13 mouse cellular contexts compared by ENCODE assay signal in genomic region chr8:57348866-57349520, GRCm38 (mm10). TPM values are rescaled to one million over a fixed set of nuclear protein-coding genes. Genes with fewer than 3 reads are reported as not detected.
DNase-seq lines count a peak whose midpoint lies in the region; ATAC-seq lines count a peak whose summit lies in the region.
"Had no signal": no experiment of that assay in that cellular context is flagged by ENCODE, and none has a peak within 500 bp of the region (broad histone marks: within the 10 kb centered on the region; RNA-seq: fewer than 3 reads in every experiment).

No protein-coding gene starts in this region.

- H3K4me3 ChIP-seq in hindbrain, embryonic 11.5 days (ENCODE audit: low read depth, low read length) = no peak overlapping the region
- no peak overlapping the region for H3K4me3 ChIP-seq in hindbrain, embryonic 14.5 days (replicated peaks; ENCODE audit: low read length)
- H3K4me3 ChIP-seq in embryonic facial prominence, embryonic 12.5 days = no peak overlapping the region
- peak overlapping the region; percentile 27 for H3K4me3 ChIP-seq in limb, embryonic 13.5 days
- H3K4me3 ChIP-seq: liver, embryonic 13.5 days had no signal

- peaks cover 94% of the 10 kb centered on the region for H3K27me3 ChIP-seq in hindbrain, embryonic 11.5 days (ENCODE audit: control insufficient read depth, insufficient read depth, low read length)
- peaks cover 99% of the 10 kb centered on the region for H3K27me3 ChIP-seq in hindbrain, embryonic 14.5 days (ENCODE audit: control insufficient read depth, insufficient read depth, low read length)
- peaks cover 90% of the 10 kb centered on the region for H3K27me3 ChIP-seq in embryonic facial prominence, embryonic 12.5 days
- H3K27me3 ChIP-seq in limb, embryonic 13.5 days = peaks cover 73% of the 10 kb centered on the region

- no peak overlapping the region for H3K4me2 ChIP-seq in hindbrain, embryonic 11.5 days (replicated peaks; ENCODE audit: low read depth, low read length)
- no peak overlapping the region for H3K4me2 ChIP-seq in hindbrain, embryonic 14.5 days (replicated peaks)
- H3K4me2 ChIP-seq in embryonic facial prominence, embryonic 12.5 days (replicated peaks) = peak overlapping the region; percentile 28
- peak overlapping the region; percentile 60 for H3K4me2 ChIP-seq in limb, embryonic 13.5 days (replicated peaks)
- H3K4me2 ChIP-seq: liver, embryonic 13.5 days had no signal

- H3K36me3 ChIP-seq in hindbrain, embryonic 11.5 days (ENCODE audit: control insufficient read depth, insufficient read depth, low read length) = no peaks in the 10 kb centered on the region
- H3K36me3 ChIP-seq in hindbrain, embryonic 14.5 days (replicated peaks; ENCODE audit: control insufficient read depth, insufficient read depth) = no peaks in the 10 kb centered on the region
- H3K36me3 ChIP-seq in embryonic facial prominence, embryonic 12.5 days = no peaks in the 10 kb centered on the region
- no peaks in the 10 kb centered on the region for H3K36me3 ChIP-seq in limb, embryonic 13.5 days
- H3K36me3 ChIP-seq: liver, embryonic 13.5 days had no signal

- H3K9me3 ChIP-seq in hindbrain, embryonic 11.5 days (ENCODE audit: control insufficient read depth, low read length) = no peaks in the 10 kb centered on the region
- H3K9me3 ChIP-seq in hindbrain, embryonic 14.5 days (ENCODE audit: control insufficient read depth, low read length) = no peaks in the 10 kb centered on the region
- no peaks in the 10 kb centered on the region for H3K9me3 ChIP-seq in embryonic facial prominence, embryonic 12.5 days
- no peaks in the 10 kb centered on the region for H3K9me3 ChIP-seq in limb, embryonic 13.5 days
- H3K9me3 ChIP-seq: liver, embryonic 13.5 days had no signal

- no peak overlapping the region for H3K9ac ChIP-seq in hindbrain, embryonic 11.5 days (ENCODE audit: low read depth, low read length)
- H3K9ac ChIP-seq in hindbrain, embryonic 14.5 days = no peak overlapping the region
- H3K9ac ChIP-seq in embryonic facial prominence, embryonic 12.5 days = no peak overlapping the region
- H3K9ac ChIP-seq in limb, embryonic 13.5 days = peak overlapping the region; percentile 57
- H3K9ac ChIP-seq: liver, embryonic 13.5 days had no signal

- H3K27ac ChIP-seq in hindbrain, embryonic 11.5 days (ENCODE audit: low read depth, low read length) = no peak overlapping the region
- no peak overlapping the region for H3K27ac ChIP-seq in hindbrain, embryonic 14.5 days
- H3K27ac ChIP-seq in embryonic facial prominence, embryonic 12.5 days = peak overlapping the region; percentile 73
- H3K27ac ChIP-seq in limb, embryonic 13.5 days = peak overlapping the region; percentile 61; the same call in 1 of the 2 replicates
- H3K27ac ChIP-seq: liver, embryonic 13.5 days had no signal

- ATAC-seq in hindbrain, embryonic 11.5 days (ENCODE audit: low FRiP score) = no peak
- no peak for ATAC-seq in hindbrain, embryonic 14.5 days (ENCODE audit: low FRiP score)
- ATAC-seq in embryonic facial prominence, embryonic 12.5 days (ENCODE audit: insufficient number of reproducible peaks, insufficient read depth, low FRiP score, low TSS enrichment) = no peak
- ATAC-seq in limb, embryonic 13.5 days (ENCODE audit: low FRiP score, low read depth) = peak; percentile 31; the same call in 1 of the 2 replicates

- H3K4me1 ChIP-seq in hindbrain, embryonic 11.5 days (replicated peaks; ENCODE audit: control insufficient read depth, insufficient read depth, low read length) = no peaks in the 10 kb centered on the region
- H3K4me1 ChIP-seq in hindbrain, embryonic 14.5 days (replicated peaks; ENCODE audit: control insufficient read depth, insufficient read depth, low read length) = no peaks in the 10 kb centered on the region; the same call in 1 of the 2 replicates
- H3K4me1 ChIP-seq in embryonic facial prominence, embryonic 12.5 days = peaks cover 16% of the 10 kb centered on the region
- H3K4me1 ChIP-seq in limb, embryonic 13.5 days = peaks cover 60% of the 10 kb centered on the region
- H3K4me1 ChIP-seq: liver, embryonic 13.5 days had no signal

- WGBS in hindbrain, embryonic 11.5 days = 1% methylated on average over 23 of the region's 23 CpGs
- 2% methylated on average over 23 of the region's 23 CpGs for WGBS in hindbrain, embryonic 14.5 days
- 2% methylated on average over 23 of the region's 23 CpGs for WGBS in embryonic facial prominence, embryonic 12.5 days
- WGBS in limb, embryonic 13.5 days = 3% methylated on average over 23 of the region's 23 CpGs

- DNase-seq in hindbrain, embryonic 11.5 days (ENCODE audit: low spot score) = peak; percentile 43
- DNase-seq in hindbrain, embryonic 14.5 days (ENCODE audit: low spot score) = no peak
- DNase-seq in embryo, embryonic 11 days = peak; percentile 43
- no peak for DNase-seq in spleen, postnatal 4 days (ENCODE audit: low spot score in 2 of 2)
- DNase-seq in spleen, postnatal 36 days (ENCODE audit: low spot score in 2 of 2) = no peak
- DNase-seq: cerebellum, postnatal 10 days; kidney, adult 8-10 months; liver, embryonic 13.5 days; thymus, postnatal 36 days had no signal

RNA-seq across cellular contexts. Expression of gene Hand2, which starts 28.2 kb away (rescaled TPM):
- 0.10 TPM in 1 of 2 replicates, not detected in the other for polyA plus RNA-seq in hindbrain, embryonic 11.5 days (2014; fragmentation: Nextera tagmentation; extraction: Ambion mirVana)
- polyA plus RNA-seq in hindbrain, embryonic 14.5 days (2014; fragmentation: Nextera tagmentation; extraction: Ambion mirVana) = not detected in 2 replicates
- polyA plus RNA-seq in embryonic facial prominence, embryonic 12.5 days (2016; fragmentation: Nextera tagmentation; extraction: Ambion mirVana) = 5.8 and 6.3 TPM in 2 replicates
- 10.8 and 11.4 TPM in 2 replicates for polyA plus RNA-seq in limb, embryonic 13.5 days (2015; fragmentation: Nextera tagmentation; extraction: Ambion mirVana)
- polyA plus RNA-seq: midbrain, postnatal 0 days; neural tube, embryonic 14.5 days had no signal

Comparison
In these comparisons a context has a peak if more than half of its experiments do, and no peak if none do; other contexts are left out.
1. DNase-seq: peak in hindbrain, embryonic 11.5 days (single experiment) and embryo, embryonic 11 days (single experiment); none in hindbrain, embryonic 14.5 days (single experiment), spleen, postnatal 4 days (0 of 2) and spleen, postnatal 36 days (0 of 2).
2. H3K27ac ChIP-seq: peak in embryonic facial prominence, embryonic 12.5 days (single experiment) and limb, embryonic 13.5 days (single experiment); none in hindbrain, embryonic 11.5 days (single experiment) and hindbrain, embryonic 14.5 days (single experiment).
3. H3K4me2 ChIP-seq: peak in embryonic facial prominence, embryonic 12.5 days (single experiment) and limb, embryonic 13.5 days (single experiment); none in hindbrain, embryonic 11.5 days (single experiment) and hindbrain, embryonic 14.5 days (single experiment).